Mouse (Mus musculus): ENCODE results near the gene Large2. TPM values are rescaled to one million over a fixed set of nuclear protein-coding genes. Genes with fewer than 3 reads are reported as not detected.

The Large2 gene
- polyA plus RNA-seq, 1 experiment, result not detected

DNA sequence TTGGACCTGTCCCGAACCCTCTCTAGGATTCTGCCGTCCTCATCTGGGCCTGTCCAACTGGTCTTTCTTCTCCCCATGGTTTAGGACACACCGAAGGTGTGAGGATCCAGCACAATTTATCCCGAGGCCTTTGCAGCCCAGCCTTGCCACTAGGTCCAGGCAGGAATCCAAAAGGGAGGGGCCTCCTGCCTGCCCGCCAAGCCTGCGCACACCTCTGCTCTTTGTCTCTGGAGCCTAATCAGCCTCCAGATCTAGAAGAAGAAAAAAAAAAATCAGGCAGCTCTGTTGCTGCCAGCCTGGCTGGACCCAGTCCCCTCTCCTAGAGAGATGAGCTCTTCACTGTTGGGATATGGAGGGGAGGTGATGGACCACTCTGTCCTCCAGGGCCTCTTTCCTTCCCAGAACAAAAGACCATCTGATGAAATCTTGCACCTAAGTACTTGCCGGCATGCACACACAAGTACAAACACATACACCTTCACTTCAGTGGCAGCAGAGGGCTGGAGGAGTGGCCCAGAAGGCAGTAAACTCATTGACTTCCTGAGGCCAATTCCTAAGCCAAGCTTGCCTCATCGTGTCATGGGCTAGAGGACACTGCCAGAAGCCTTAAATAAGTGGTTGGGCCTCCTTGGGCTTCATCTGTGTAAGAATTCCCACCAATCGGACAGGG, 1.8 kb downstream of the Large2 start:
- peaks cover 8% of the 10 kb centered on the region; the same call in 1 of the 2 replicates for H3K4me1 ChIP-seq (ENCODE audit: control insufficient read depth, insufficient read depth, low read length)
- no peak overlapping the region for H3K4me3 ChIP-seq (ENCODE audit: insufficient read depth, low read length)
- no peak overlapping the region for H3K27ac ChIP-seq (ENCODE audit: insufficient read depth, low read depth, low read length)
- TF ChIP-seq POLR2A (IDR thresholded peaks at IDR 0.05; ENCODE audit: borderline replicate concordance, low read depth, low read length) (no peak), CTCF (IDR thresholded peaks at IDR 0.05; ENCODE audit: low read depth, low read length) (no peak)

DNA sequence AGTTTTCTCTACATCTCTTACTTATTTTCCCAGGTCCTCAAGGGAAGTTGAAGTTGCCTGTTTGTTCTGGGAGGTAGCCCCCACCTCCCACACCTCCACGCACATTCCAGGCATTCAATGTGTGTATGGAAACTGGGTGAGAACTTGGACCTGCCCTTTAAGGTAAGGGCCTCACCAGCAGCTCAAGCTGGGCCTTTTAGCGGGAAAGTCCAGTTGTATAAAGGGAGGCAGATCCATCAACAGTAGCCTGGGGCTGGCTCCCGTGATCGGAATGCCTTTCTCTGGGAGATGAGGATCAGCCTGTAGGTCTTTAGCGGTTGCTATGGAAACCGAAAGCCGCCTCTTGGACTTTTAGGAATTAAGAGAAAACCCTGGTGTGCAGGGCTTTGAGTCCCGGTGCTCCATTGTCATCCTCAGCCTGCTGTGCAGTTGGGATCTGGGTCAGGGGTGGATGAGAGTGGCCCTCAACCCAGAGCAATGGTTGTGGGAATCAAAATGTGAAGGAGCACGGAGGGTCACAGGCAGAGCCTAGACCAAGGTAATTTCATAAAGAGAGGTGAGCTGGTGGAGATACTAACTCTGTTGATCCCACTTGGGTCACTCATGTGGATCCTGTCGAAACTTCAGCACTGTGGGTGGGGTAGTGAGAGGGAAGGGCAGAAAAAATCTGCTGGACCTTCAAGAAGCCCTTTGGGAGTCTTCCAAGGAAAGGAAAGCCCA, 2.5 kb downstream of the Large2 start:
- peaks cover 8% of the 10 kb centered on the region; the same call in 1 of the 2 replicates for H3K4me1 ChIP-seq (ENCODE audit: control insufficient read depth, insufficient read depth, low read length)
- H3K27ac ChIP-seq (ENCODE audit: insufficient read depth, low read depth, low read length), result no peak overlapping the region
- no peak for TF ChIP-seq POLR2A (IDR thresholded peaks at IDR 0.05; ENCODE audit: borderline replicate concordance, low read depth, low read length)
- no peak for TF ChIP-seq CTCF (IDR thresholded peaks at IDR 0.05; ENCODE audit: low read depth, low read length)
- H3K4me3 ChIP-seq (ENCODE audit: insufficient read depth, low read length), result no peak overlapping the region

DNA sequence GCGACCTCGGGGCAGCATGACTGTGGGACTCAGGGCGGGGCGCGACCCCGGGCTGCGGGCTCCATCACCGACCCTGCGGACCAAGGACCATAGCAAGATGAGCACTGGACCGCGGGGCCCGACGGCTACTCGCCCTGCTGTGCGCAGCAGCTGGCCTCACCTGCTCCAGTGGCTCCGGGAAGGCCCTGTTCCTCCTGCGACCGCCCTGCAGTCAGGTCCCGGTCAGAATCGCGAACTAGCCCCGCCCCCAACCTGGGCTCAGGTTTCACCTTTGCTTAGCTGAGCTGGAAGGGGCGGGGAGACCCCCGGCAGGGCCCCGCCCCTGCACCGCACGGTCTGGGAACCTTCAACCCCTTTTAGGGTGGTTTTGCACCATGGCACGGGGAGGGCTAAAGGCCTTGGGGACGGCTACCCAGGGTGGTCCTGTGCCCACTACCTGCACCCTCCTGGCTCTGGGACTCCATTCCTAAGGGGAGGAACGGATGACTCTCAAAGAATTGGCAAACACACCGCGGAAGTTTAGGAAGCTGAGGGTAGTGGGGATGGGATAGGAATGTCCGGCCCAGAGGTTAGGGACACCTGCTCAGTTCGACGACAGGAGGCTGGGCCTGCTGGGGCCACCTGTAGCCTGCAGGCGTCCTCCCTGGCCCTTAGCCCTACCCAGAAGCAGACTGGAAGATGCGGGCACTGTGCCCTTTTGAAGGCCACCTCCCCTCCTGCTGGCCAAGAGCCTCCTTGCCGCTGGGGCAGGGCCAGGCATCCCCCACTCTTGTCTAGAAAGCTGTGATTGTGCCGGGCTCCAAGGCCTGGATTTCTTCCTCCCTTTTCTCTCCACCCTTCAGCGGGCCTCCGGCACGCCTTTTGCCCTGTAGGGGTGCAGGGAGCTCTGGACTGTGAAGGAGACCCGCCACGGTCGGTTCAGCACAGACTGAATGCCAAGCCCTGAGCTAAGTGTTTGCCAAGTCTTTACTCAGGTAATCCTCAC, 3.6 kb downstream of the Large2 start:
- H3K27ac ChIP-seq (ENCODE audit: insufficient read depth, low read depth, low read length), result no peak overlapping the region
- TF ChIP-seq CTCF (IDR thresholded peaks at IDR 0.05; ENCODE audit: low read depth, low read length) (no peak), POLR2A (IDR thresholded peaks at IDR 0.05; ENCODE audit: borderline replicate concordance, low read depth, low read length) (no peak)
- peak overlapping the region; percentile 50 for H3K4me3 ChIP-seq (ENCODE audit: insufficient read depth, low read length)
- H3K4me1 ChIP-seq (ENCODE audit: control insufficient read depth, insufficient read depth, low read length), result peaks cover 2% of the 10 kb centered on the region; the same call in 1 of the 2 replicates

DNA sequence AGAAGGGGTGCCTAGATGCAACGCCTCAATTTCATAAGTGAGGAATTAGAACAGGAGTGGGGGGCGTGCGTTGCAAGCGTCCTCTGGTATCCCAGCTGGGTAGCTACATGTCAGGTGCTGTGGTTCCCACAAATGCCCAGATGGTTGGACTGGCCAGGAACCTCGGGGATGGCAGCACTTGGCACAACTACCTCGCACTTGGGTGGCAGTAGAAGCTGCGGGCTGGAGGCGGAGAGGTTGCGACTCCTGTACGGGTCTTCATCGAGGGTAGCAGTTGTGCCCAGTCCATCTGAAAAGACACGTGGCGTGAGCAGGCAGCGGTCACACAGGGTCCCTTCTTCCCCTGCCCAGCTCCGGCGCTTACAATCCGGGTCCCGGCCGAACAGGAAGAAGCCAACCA, 4.3 kb downstream of the Large2 start:
- TF ChIP-seq POLR2A (IDR thresholded peaks at IDR 0.05; ENCODE audit: borderline replicate concordance, low read depth, low read length) (no peak), CTCF (IDR thresholded peaks at IDR 0.05; ENCODE audit: low read depth, low read length) (no peak)
- Histone ChIP-seq H3K4me1 (ENCODE audit: control insufficient read depth, insufficient read depth, low read length) (0 out of 2 replicates have a peak, but pooled peaks cover 2% of the 10 kb centered on the region), H3K27ac (ENCODE audit: insufficient read depth, low read depth, low read length) (no peak overlapping the region), H3K4me3 (ENCODE audit: insufficient read depth, low read length) (peak overlapping the region; percentile 50)

DNA sequence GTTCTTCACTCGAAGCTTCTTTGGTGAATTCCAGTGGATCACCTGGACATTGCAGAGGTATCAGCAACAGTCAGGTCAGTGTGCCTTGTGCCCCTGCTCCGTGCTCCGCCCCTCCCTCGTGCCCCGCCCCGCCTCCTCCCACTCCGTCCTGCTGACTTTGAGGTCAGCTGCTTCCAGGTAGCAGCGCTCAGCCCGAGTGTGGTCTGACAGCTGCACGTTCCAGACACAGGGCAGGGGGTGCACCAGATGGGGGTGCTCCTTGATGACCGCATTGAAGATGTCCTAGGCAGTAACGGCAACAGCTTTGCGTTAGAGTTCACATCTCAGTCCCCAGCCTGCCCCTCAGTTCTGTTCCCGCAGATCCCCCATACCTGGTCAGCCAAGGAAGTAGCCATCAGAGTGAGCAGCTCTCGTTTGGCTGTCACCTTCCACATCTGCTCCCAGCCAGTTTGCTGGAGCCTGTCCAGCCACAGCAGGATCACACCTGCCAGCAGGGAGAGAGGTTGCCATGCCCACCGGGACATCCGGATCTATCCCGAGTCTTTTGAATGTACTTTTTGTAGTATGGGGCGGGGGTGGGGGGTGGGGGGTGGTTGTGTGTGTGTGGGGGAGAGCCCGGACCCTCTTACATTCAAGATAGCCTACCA, 7.2 kb downstream of the Large2 start:
- H3K4me1 ChIP-seq (ENCODE audit: control insufficient read depth, insufficient read depth, low read length), result no peaks in the 10 kb centered on the region
- no peak overlapping the region for H3K4me3 ChIP-seq (ENCODE audit: insufficient read depth, low read length)
- TF ChIP-seq POLR2A (IDR thresholded peaks at IDR 0.05; ENCODE audit: borderline replicate concordance, low read depth, low read length) (no peak), CTCF (IDR thresholded peaks at IDR 0.05; ENCODE audit: low read depth, low read length) (no peak)
- no peak overlapping the region for H3K27ac ChIP-seq (ENCODE audit: insufficient read depth, low read depth, low read length)

DNA sequence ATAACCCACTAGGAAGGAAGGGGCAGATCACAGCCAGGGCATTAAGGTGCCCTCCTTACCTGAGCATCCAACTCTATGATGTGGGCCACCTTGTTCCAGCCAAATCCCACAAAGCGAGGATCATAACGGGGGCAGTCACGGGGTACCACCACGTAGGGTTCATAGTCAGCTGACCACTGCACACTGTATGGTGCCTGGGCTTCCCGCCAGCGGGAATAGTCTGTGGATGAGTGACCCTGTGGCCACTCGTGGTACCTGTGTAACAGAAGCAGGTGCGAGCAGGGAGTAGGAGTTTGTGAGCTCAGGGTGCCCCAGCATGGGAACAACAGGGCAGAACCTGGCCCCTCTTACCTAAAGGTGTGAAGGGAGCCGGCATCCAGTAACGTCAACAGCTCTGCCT, 9.1 kb downstream of the Large2 start:
- H3K27ac ChIP-seq (ENCODE audit: insufficient read depth, low read depth, low read length), result no peak overlapping the region
- H3K4me1 ChIP-seq (ENCODE audit: control insufficient read depth, insufficient read depth, low read length), result no peaks in the 10 kb centered on the region
- H3K4me3 ChIP-seq (ENCODE audit: insufficient read depth, low read length), result no peak overlapping the region
- TF ChIP-seq POLR2A (IDR thresholded peaks at IDR 0.05; ENCODE audit: borderline replicate concordance, low read depth, low read length) (no peak), CTCF (IDR thresholded peaks at IDR 0.05; ENCODE audit: low read depth, low read length) (no peak)

DNA sequence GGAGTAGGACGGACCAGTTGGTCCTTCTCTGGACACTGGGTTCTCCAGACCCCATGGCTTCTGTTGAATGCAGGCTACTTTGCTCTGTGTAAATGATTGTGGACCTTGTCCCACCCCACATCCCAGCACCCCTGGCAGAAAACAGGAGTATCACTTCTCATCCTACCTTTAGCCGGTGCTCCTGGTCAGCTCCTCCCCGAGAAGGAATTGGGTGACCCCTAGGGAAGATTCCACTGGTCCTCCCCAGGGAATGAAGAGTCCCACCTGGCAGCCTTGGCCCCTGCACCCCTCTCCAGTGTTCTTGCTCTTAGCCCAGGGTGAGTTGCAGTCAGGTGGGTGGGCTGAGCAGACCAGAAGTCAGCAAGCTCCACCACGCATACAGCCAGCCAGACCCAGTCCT, 10.6 kb downstream of the Large2 start:
- no peaks in the 10 kb centered on the region for H3K4me1 ChIP-seq (ENCODE audit: control insufficient read depth, insufficient read depth, low read length)
- H3K4me3 ChIP-seq (ENCODE audit: insufficient read depth, low read length), result no peak overlapping the region
- TF ChIP-seq POLR2A (IDR thresholded peaks at IDR 0.05; ENCODE audit: borderline replicate concordance, low read depth, low read length), result no peak
- TF ChIP-seq CTCF (IDR thresholded peaks at IDR 0.05; ENCODE audit: low read depth, low read length), result no peak
- no peak overlapping the region for H3K27ac ChIP-seq (ENCODE audit: insufficient read depth, low read depth, low read length)

DNA sequence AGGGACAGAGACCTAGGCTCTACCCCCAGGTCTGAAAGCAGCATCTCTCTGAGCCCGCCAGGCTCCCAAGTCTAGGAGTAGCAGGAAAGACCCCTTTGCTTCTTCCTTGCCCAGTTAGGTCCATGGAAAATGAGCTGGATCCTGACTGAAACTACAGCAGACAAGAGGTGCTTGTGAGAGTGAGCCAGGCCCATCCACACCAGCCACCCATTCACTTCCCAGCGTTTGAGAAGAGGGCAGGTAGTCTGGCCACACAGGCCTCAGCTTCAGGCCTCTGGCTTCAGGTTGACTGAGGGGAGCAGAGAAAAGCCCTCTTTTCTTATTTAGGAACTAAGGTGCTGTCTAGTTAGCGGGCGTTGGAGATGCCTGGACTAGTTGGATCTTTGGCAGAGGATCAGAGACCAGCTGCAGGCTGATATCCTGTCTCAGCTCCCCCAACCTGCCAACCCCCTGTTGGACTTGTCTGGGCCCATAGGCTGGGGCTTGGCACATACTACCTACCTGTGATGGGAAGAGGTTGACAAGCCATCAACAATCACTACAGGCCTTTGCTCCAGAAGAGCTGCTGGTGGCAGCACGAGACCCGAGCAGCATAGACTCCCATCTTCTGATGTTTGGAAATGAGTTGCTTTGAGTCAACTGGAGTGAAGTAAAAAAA, 12.0 kb downstream of the Large2 start:
- no peak overlapping the region for H3K27ac ChIP-seq (ENCODE audit: insufficient read depth, low read depth, low read length)
- H3K4me1 ChIP-seq (ENCODE audit: control insufficient read depth, insufficient read depth, low read length), result no peaks in the 10 kb centered on the region
- no peak for TF ChIP-seq POLR2A (IDR thresholded peaks at IDR 0.05; ENCODE audit: borderline replicate concordance, low read depth, low read length)
- TF ChIP-seq CTCF (IDR thresholded peaks at IDR 0.05; ENCODE audit: low read depth, low read length), result no peak
- H3K4me3 ChIP-seq (ENCODE audit: insufficient read depth, low read length), result no peak overlapping the region

DNA sequence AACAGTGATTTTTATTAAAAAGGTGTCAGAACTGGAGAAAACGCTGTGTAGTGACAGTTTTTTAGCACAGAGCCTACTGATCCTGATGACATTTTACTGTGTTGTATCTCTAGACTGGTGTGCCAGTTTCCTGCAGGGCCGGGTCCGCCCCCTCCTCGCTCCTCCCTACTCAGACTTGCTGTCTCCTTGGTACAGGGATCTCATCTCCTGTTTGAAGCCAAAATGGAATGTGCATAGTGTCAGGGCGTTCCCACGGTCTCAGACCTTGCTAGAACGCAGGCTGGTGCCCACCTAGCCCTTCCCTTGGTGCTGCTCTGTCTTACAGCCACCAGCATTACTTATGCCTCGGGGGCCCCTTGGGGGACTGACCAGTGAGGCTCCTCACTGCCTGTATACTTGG, 12.9 kb downstream of the Large2 start:
- Histone ChIP-seq H3K4me1 (ENCODE audit: control insufficient read depth, insufficient read depth, low read length) (no peaks in the 10 kb centered on the region), H3K4me3 (ENCODE audit: insufficient read depth, low read length) (no peak overlapping the region), H3K27ac (ENCODE audit: insufficient read depth, low read depth, low read length) (no peak overlapping the region)
- no peak for TF ChIP-seq POLR2A (IDR thresholded peaks at IDR 0.05; ENCODE audit: borderline replicate concordance, low read depth, low read length)
- no peak for TF ChIP-seq CTCF (IDR thresholded peaks at IDR 0.05; ENCODE audit: low read depth, low read length)
